Mouse (Mus musculus) lung, embryonic 15.5 days (tissue): ENCODE measurements at regions not wholly inside any gene's neighbourhood (a gene's known extent, or its start where the extent isn't known, plus 50 kb on each side); places are given as distances from the start of the nearest gene placed in this dataset.

Source experiments
- ATAC-seq: fragments of 200-750 bp; cut with Nextera tagmentation; 2 replicates; pipeline ENCODE4 v1.8.0; 2017; ENCODE audit warnings: moderate number of reproducible peaks, borderline replicate concordance; ENCODE audit not compliant: low FRiP score, low TSS enrichment; ENCODE audit errors: extremely low read depth
- H3K27ac ChIP-seq: fragments of 300-500 bp; sonication (generic); 2 replicates; pipeline ENCODE4 v1.5.1; 2015; ENCODE audit warnings: moderate library complexity, mild to moderate bottlenecking, inconsistent platforms
- H3K27me3 ChIP-seq: fragments of 300-500 bp; sonication (generic); 2 replicates; pipeline ENCODE4 v1.6.1; 2015; ENCODE audit warnings: inconsistent platforms
- H3K36me3 ChIP-seq: fragments of 300-500 bp; sonication (generic); 2 replicates; pipeline ENCODE4 v1.6.1; 2015; ENCODE audit warnings: inconsistent platforms
- H3K4me1 ChIP-seq: fragments of 300-500 bp; sonication (generic); 2 replicates; pipeline ENCODE4 v1.6.1; 2015; ENCODE audit warnings: inconsistent platforms
- H3K4me2 ChIP-seq: fragments of 300-500 bp; sonication (generic); 2 replicates; pipeline ENCODE4 v1.6.1; 2015; ENCODE audit warnings: inconsistent platforms, mild to moderate bottlenecking, moderate library complexity
- H3K4me3 ChIP-seq: fragments of 300-500 bp; sonication (generic); 2 replicates; pipeline ENCODE4 v1.5.1; 2015; ENCODE audit warnings: mild to moderate bottlenecking, inconsistent platforms
- H3K9ac ChIP-seq: fragments of 300-500 bp; sonication (generic); 2 replicates; pipeline ENCODE4 v1.6.1; 2015; ENCODE audit warnings: inconsistent platforms
- H3K9me3 ChIP-seq: fragments of 300-500 bp; sonication (generic); 2 replicates; pipeline ENCODE4 v1.6.1; 2016; ENCODE audit warnings: inconsistent platforms
- WGBS: fragments of 180-500 bp; shearing (Covaris S2); methylation state at CpG from one replicate; pipeline ENCODE4 v1.1.7; 2015; 5-methylcytosine and 5-hydroxymethylcytosine counted together

DNA sequence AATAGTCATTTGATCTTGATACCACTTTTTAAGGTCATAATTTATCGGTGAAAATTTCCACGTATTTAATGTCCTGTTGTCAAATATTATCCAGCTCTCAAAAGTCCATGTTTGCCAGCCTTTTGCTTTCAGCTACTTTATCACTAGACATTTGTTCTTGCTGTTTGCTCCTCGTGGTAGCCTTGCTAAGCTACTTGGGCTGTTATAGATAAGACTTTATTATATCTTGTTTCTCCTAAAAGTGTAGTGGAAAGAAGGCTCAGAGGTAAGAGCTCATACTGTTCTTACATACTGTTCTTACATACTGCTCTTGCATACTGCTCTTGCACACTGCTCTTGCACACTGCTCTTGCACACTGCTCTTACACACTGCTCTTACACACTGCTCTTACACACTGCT, 93.3 kb upstream of the Mon1b start:
- no peaks in the 10 kb centered on the region for H3K27me3 ChIP-seq
- H3K4me1 ChIP-seq, result no peaks in the 10 kb centered on the region
- H3K9ac ChIP-seq, result no peak overlapping the region
- no peaks in the 10 kb centered on the region for H3K36me3 ChIP-seq
- H3K4me2 ChIP-seq, result no peak overlapping the region
- H3K9me3 ChIP-seq, result no peaks in the 10 kb centered on the region
- WGBS, result 37% methylated on average over 3 of the region's 3 CpGs
- H3K27ac ChIP-seq, result no peak overlapping the region
- H3K4me3 ChIP-seq, result no peak overlapping the region
- ATAC-seq, result no peak

DNA sequence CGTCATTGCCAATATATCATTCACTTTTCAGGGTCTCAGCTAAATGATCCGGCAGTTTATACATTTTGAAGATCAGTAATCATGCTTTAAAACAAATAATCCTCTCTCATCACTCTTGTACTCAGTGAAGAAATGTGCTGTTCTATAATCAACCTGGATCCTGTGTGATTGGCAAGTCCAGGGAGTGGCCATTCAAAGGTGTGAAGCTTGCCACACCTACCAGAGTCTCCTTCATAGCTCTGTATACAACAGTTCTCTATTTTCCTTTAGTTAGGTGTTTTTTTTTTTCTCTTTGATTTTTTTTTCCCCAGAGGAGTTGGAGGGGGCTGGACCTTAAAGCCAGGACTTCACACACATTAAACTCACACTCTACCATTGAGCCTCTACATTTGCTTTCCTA, 92.7 kb upstream of the Mon1b start:
- Histone ChIP-seq H3K27ac (no peak overlapping the region), H3K27me3 (no peaks in the 10 kb centered on the region), H3K36me3 (no peaks in the 10 kb centered on the region), H3K9me3 (no peaks in the 10 kb centered on the region), H3K4me1 (no peaks in the 10 kb centered on the region), H3K9ac (no peak overlapping the region), H3K4me2 (no peak overlapping the region), H3K4me3 (no peak overlapping the region)
- 59% methylated on average over 2 of the region's 2 CpGs for WGBS
- no peak for ATAC-seq

GRCm38 (mm10) chr8:113549200-113549599, 86.2 kb upstream of the Mon1b start:
- Histone ChIP-seq H3K4me3 (no peak overlapping the region), H3K4me1 (no peaks in the 10 kb centered on the region), H3K9ac (no peak overlapping the region), H3K27ac (no peak overlapping the region), H3K4me2 (no peak overlapping the region), H3K9me3 (no peaks in the 10 kb centered on the region), H3K27me3 (no peaks in the 10 kb centered on the region), H3K36me3 (no peaks in the 10 kb centered on the region)
- ATAC-seq, result no peak
- WGBS, result 69% methylated on average over 7 of the region's 7 CpGs

- no peak overlapping the region for H3K9ac ChIP-seq
- 43% methylated on average over 12 of the region's 12 CpGs for WGBS
- ATAC-seq, result no peak
Measured at GRCm38 (mm10) chr8:113551454-113552273, 83.7 kb upstream of the Mon1b start.

DNA sequence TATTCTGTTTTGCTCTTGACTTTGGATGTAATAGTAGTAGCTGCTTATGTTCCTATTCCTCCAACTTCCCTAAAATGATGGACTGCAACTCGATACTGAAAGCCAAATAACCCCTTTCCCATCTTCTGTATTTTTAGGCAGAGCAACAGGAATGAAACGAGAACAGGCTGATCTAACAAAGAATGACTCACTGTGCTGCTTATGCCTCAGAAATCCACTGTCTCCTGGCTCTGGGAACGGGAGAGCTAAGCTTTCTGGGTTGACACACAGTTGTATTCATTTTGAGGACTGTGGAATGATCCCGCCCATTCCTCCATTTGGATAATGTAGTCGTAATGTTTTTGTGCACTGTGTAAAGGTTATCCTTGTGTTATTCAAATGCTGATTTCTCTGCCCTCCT, 82.6 kb upstream of the Mon1b start:
- WGBS, result 70% methylated on average over 5 of the region's 5 CpGs
- Histone ChIP-seq H3K4me1 (no peaks in the 10 kb centered on the region), H3K9me3 (no peaks in the 10 kb centered on the region), H3K4me3 (no peak overlapping the region), H3K27ac (no peak overlapping the region), H3K4me2 (no peak overlapping the region), H3K27me3 (no peaks in the 10 kb centered on the region), H3K36me3 (no peaks in the 10 kb centered on the region), H3K9ac (no peak overlapping the region)
- ATAC-seq, result no peak

More at GRCm38 (mm10) chr8:113551454-113552273, 83.7 kb upstream of the Mon1b start:
- no peak overlapping the region for H3K4me2 ChIP-seq
- H3K4me3 ChIP-seq, result no peak overlapping the region
- H3K27me3 ChIP-seq, result no peaks in the 10 kb centered on the region
- H3K9me3 ChIP-seq, result no peaks in the 10 kb centered on the region
- H3K36me3 ChIP-seq, result no peaks in the 10 kb centered on the region
- H3K4me1 ChIP-seq, result no peaks in the 10 kb centered on the region
- H3K27ac ChIP-seq, result no peak overlapping the region

- no peaks in the 10 kb centered on the region for H3K9me3 ChIP-seq
Measured at GRCm38 (mm10) chr8:113554700-113555455, 80.5 kb upstream of the Mon1b start.

GRCm38 (mm10) chr8:113556994-113557393, 78.4 kb upstream of the Mon1b start:
- WGBS, result 62% methylated on average over 5 of the region's 5 CpGs
- Histone ChIP-seq H3K4me3 (no peak overlapping the region), H3K4me2 (no peak overlapping the region)

More at GRCm38 (mm10) chr8:113554700-113555455, 80.5 kb upstream of the Mon1b start:
- no peak overlapping the region for H3K9ac ChIP-seq
- no peak overlapping the region for H3K4me3 ChIP-seq
- 43% methylated on average over 12 of the region's 12 CpGs for WGBS
- H3K27me3 ChIP-seq, result no peaks in the 10 kb centered on the region
- H3K36me3 ChIP-seq, result no peaks in the 10 kb centered on the region
- H3K4me2 ChIP-seq, result no peak overlapping the region
- H3K4me1 ChIP-seq, result no peaks in the 10 kb centered on the region
- H3K27ac ChIP-seq, result no peak overlapping the region
- ATAC-seq, result no peak

DNA sequence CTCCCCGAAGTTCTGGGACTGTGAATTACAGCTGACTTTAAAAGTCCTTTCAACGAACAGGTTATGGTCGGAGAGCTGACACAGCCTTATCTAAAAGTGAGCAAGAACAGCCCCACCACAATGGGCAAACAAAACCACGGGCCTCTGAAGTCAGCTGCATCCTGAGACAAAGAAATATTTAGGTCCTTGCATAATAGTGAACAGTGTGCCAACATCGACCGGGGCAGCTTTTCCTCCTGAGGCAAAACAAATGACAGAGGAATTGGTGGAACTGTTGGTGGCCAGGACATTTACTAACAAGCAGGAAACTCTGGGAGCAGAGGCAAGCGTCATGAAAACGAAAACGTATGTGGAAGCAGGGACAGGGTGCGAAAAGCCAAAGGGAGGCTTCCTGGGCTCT, 54.3 kb upstream of the Mon1b start:
- no peak overlapping the region for H3K4me3 ChIP-seq
- H3K4me1 ChIP-seq, result peaks cover 18% of the 10 kb centered on the region
- WGBS, result 18% methylated on average over 10 of the region's 10 CpGs
- H3K9me3 ChIP-seq, result no peaks in the 10 kb centered on the region
- no peak overlapping the region for H3K9ac ChIP-seq
- no peaks in the 10 kb centered on the region for H3K27me3 ChIP-seq
- no peak overlapping the region for H3K27ac ChIP-seq
- no peak for ATAC-seq
- peak overlapping the region; percentile 12; the same call in 1 of the 2 replicates for H3K4me2 ChIP-seq
- no peaks in the 10 kb centered on the region for H3K36me3 ChIP-seq

More at GRCm38 (mm10) chr8:113556994-113557393, 78.4 kb upstream of the Mon1b start:
- Histone ChIP-seq H3K9ac (no peak overlapping the region), H3K4me1 (no peaks in the 10 kb centered on the region), H3K27ac (no peak overlapping the region), H3K9me3 (no peaks in the 10 kb centered on the region), H3K27me3 (no peaks in the 10 kb centered on the region), H3K36me3 (no peaks in the 10 kb centered on the region)
- ATAC-seq, result no peak

- no peaks in the 10 kb centered on the region for H3K9me3 ChIP-seq
- no peak overlapping the region for H3K27ac ChIP-seq
- no peaks in the 10 kb centered on the region for H3K27me3 ChIP-seq
- H3K9ac ChIP-seq, result no peak overlapping the region
- H3K4me1 ChIP-seq, result peaks cover 18% of the 10 kb centered on the region
- peak overlapping the region; percentile 12; the same call in 1 of the 2 replicates for H3K4me2 ChIP-seq
- H3K36me3 ChIP-seq, result no peaks in the 10 kb centered on the region
- H3K4me3 ChIP-seq, result no peak overlapping the region
- 19% methylated on average over 12 of the region's 12 CpGs for WGBS
- ATAC-seq, result no peak
Measured at GRCm38 (mm10) chr8:113581704-113582103, 53.7 kb upstream of the Mon1b start.

GRCm38 (mm10) chr8:113582180-113582975, 53.0 kb upstream of the Mon1b start:
- 15% methylated on average over 16 of the region's 16 CpGs for WGBS
- Histone ChIP-seq H3K36me3 (no peaks in the 10 kb centered on the region), H3K4me2 (peak overlapping the region; percentile 33; the same call in 1 of the 2 replicates), H3K9ac (no peak overlapping the region), H3K27me3 (no peaks in the 10 kb centered on the region), H3K4me1 (peaks cover 18% of the 10 kb centered on the region), H3K27ac (no peak overlapping the region), H3K4me3 (no peak overlapping the region), H3K9me3 (no peaks in the 10 kb centered on the region)
- peak; percentile 70; the same call in 1 of the 2 replicates for ATAC-seq

- Histone ChIP-seq H3K4me3 (no peak overlapping the region), H3K4me2 (no peak overlapping the region), H3K9me3 (no peaks in the 10 kb centered on the region), H3K36me3 (no peaks in the 10 kb centered on the region), H3K27ac (no peak overlapping the region), H3K27me3 (no peaks in the 10 kb centered on the region), H3K4me1 (peaks cover 18% of the 10 kb centered on the region), H3K9ac (no peak overlapping the region)
- ATAC-seq, result no peak
- WGBS, result 69% methylated on average over 10 of the region's 10 CpGs
Measured at GRCm38 (mm10) chr8:113583801-113584200, 51.6 kb upstream of the Mon1b start.
